Mouse (Mus musculus) C2C12 (cell line): Measurements from ENCODE around the gene Adamts16. TPM values are rescaled to one million over a fixed set of nuclear protein-coding genes. Genes with fewer than 3 reads are reported as not detected.
"Not testable (repeated sequence)": the region's sequence is repeated elsewhere in the genome, so short reads cannot be mapped to it uniquely, and the experiment has no call there.

Experiments used
- H3K27me3 ChIP-seq: one replicate; pipeline ENCODE4 v1.6.1; 2011; ENCODE audit not compliant: control insufficient read depth, insufficient read depth, insufficient read length
- H3K36me3 ChIP-seq: one replicate; pipeline ENCODE4 v1.6.1; 2011; ENCODE audit not compliant: control insufficient read depth, insufficient read depth
- H3K4me3 ChIP-seq: one replicate; pipeline ENCODE4 v1.5.1; 2011; ENCODE audit warnings: mild to moderate bottlenecking, control low read depth; ENCODE audit not compliant: poor library complexity, insufficient read depth, severe bottlenecking
- H3K79me2 ChIP-seq: one replicate; pipeline ENCODE4 v1.6.1; 2011; ENCODE audit not compliant: control insufficient read depth, insufficient read depth
- H3K79me3 ChIP-seq: one replicate; pipeline ENCODE4 v1.6.1; 2011; ENCODE audit warnings: low read depth, control low read depth
- H3ac ChIP-seq: one replicate; pipeline ENCODE3; 2011; ENCODE audit warnings: low read depth; ENCODE audit not compliant: control insufficient read depth, insufficient read length
- CEBPB ChIP-seq: IDR thresholded peaks from one replicate; pipeline ENCODE4 v1.6.1; 2011; ENCODE audit warnings: low read depth, mild to moderate bottlenecking, control low read depth, moderate library complexity
- CTCF ChIP-seq: IDR thresholded peaks from one replicate; pipeline ENCODE4 v1.5.1; 2011; ENCODE audit not compliant: control insufficient read depth, insufficient read depth, insufficient read length
- FOSL1 ChIP-seq: IDR thresholded peaks from one replicate; pipeline ENCODE4 v1.8.0; 2011; ENCODE audit warnings: mild to moderate bottlenecking, low read length; ENCODE audit not compliant: poor library complexity, insufficient read depth, severe bottlenecking
- MAX ChIP-seq: IDR thresholded peaks from one replicate; pipeline ENCODE4 v1.6.1; 2011; ENCODE audit warnings: mild to moderate bottlenecking, control low read depth
- MYOD1 ChIP-seq: IDR thresholded peaks from one replicate; pipeline ENCODE4 v1.6.1; 2011; ENCODE audit warnings: low read depth; ENCODE audit not compliant: control insufficient read depth, insufficient read length
- MYOG ChIP-seq: IDR thresholded peaks from one replicate; pipeline ENCODE4 v1.6.1; 2011; ENCODE audit not compliant: control insufficient read depth, insufficient read length; ENCODE audit errors: extremely low read depth
- USF1 ChIP-seq: IDR thresholded peaks from one replicate; pipeline ENCODE4 v1.6.1; 2011; ENCODE audit warnings: low read depth, mild to moderate bottlenecking, control low read depth, moderate library complexity
- long read RNA-seq, 2 experiments: library from polyadenylated mRNA; unstranded; transcript quantifications; one replicate each; pipeline ENCODE4 v2.0.0; 2019 to 2020
- polyA plus RNA-seq: library from polyadenylated mRNA; unstranded; fragments of >200 nt; fragmentation: generic; extraction: Trizol; gene quantifications from one replicate; pipeline ENCODE4 v1.2.1, GENCODE M21; 2012; ENCODE audit warnings: missing spikeins

Gene Adamts16
- not detected for polyA plus RNA-seq
- long read RNA-seq, experiment 1, partial matches to known transcripts, result 0 of 1 reads
- long read RNA-seq, experiment 1, other reads (novel, unspliced or antisense), result 1 of 1 reads
- long read RNA-seq, experiment 2, result 0 reads

- Histone ChIP-seq H3K4me3 (no peak within 1 kb of the TSS), H3K79me3 (no peaks in the 10 kb centered on the region), H3K36me3 (no peaks in the 10 kb centered on the region), H3K27me3 (peaks cover 36% of the 10 kb centered on the region), H3ac (no peak within 1 kb of the TSS), H3K79me2 (no peaks in the 10 kb centered on the region)
- no peak for TF ChIP-seq CEBPB
These were observed at the start of gene Adamts16 for GRCm38 (mm10) chr13:70841421-70841904. Gene Adamts16, minus strand, starts transcription at chr13:70841811.

DNA sequence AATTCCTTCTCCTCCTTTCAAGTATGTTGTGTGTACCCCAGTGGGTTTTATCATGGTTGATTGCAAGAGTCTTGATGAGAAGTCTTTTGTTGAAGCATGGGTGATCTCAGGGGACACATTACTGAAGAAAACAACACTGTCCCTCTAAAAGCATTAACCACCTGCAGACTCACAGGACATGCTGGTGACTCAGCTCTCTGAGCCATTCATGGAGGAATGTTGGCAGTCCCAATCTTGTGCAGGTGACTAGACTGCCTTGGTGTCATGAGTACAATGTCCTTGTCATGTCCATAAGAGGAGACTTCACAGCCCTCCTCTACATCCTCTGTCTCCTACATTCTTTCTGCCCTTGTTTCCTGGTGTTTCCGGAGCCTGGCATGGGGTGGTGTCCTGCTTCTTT, 45.5 kb upstream of the Adamts16 start:
- no peaks in the 10 kb centered on the region for H3K79me3 ChIP-seq
- no peaks in the 10 kb centered on the region for H3K36me3 ChIP-seq
- H3K27me3 ChIP-seq, result peaks cover 11% of the 10 kb centered on the region
- H3ac ChIP-seq, result no peak overlapping the region
- no peaks in the 10 kb centered on the region for H3K79me2 ChIP-seq
- no peak for TF ChIP-seq CEBPB
- TF ChIP-seq CTCF, result no peak
- no peak for TF ChIP-seq MAX
- H3K4me3 ChIP-seq, result no peak overlapping the region

DNA sequence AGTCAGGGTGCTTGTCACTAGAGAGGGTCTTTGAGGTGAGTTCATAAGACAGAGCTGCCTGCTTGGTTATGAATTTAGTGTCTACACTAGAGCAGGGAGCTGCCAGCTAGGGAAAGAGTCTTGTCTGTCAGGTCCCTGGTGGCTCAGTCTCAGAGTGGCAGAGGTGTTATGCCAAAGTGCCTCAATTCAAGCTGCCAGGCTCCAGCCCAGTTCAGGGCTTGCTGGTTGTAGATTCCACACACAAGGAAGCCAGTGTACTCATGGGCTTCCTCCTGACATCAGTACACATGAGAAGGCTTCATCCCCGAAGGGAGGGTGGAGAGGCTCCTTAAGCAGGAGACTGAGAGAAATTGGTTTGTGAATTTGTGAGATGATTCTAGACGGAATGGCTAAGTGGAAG, 43.4 kb upstream of the Adamts16 start:
- no peaks in the 10 kb centered on the region for H3K79me3 ChIP-seq
- no peaks in the 10 kb centered on the region for H3K36me3 ChIP-seq
- TF ChIP-seq CEBPB (no peak), CTCF (no peak), MYOG (no peak), USF1 (no peak), MAX (no peak)
- no peaks in the 10 kb centered on the region for H3K79me2 ChIP-seq
- H3K27me3 ChIP-seq, result peaks cover 25% of the 10 kb centered on the region
- no peak overlapping the region for H3ac ChIP-seq
- H3K4me3 ChIP-seq, result no peak overlapping the region

- TF ChIP-seq CEBPB (no peak), CTCF (no peak), MYOG (no peak), MAX (no peak), MYOD1 (no peak), FOSL1 (no peak), USF1 (no peak)
- no peak overlapping the region for H3K4me3 ChIP-seq
These were observed 42.6 kb upstream of the Adamts16 start for GRCm38 (mm10) chr13:70883891-70884890.

GRCm38 (mm10) chr13:70879971-70880370, 38.4 kb upstream of the Adamts16 start:
- H3K79me3 ChIP-seq, H3ac ChIP-seq, H3K4me3 ChIP-seq, H3K79me2 ChIP-seq, H3K36me3 ChIP-seq: not testable (repeated sequence)
- H3K27me3 ChIP-seq, result peaks cover 27% of the 10 kb centered on the region

More at GRCm38 (mm10) chr13:70883891-70884890, 42.6 kb upstream of the Adamts16 start:
- no peaks in the 10 kb centered on the region for H3K79me3 ChIP-seq
- H3ac ChIP-seq, result no peak overlapping the region
- peaks cover 27% of the 10 kb centered on the region for H3K27me3 ChIP-seq
- H3K36me3 ChIP-seq, result no peaks in the 10 kb centered on the region
- H3K79me2 ChIP-seq, result no peaks in the 10 kb centered on the region

- peaks cover 21% of the 10 kb centered on the region for H3K27me3 ChIP-seq
These were observed 35.9 kb upstream of the Adamts16 start for GRCm38 (mm10) chr13:70877550-70877913.

More at GRCm38 (mm10) chr13:70877550-70877913, 35.9 kb upstream of the Adamts16 start:
- TF ChIP-seq USF1 (no peak), MYOD1 (no peak), MAX (no peak), CTCF (no peak), CEBPB (no peak), FOSL1 (no peak), MYOG (no peak)
- Histone ChIP-seq H3K79me3 (no peaks in the 10 kb centered on the region), H3K36me3 (no peaks in the 10 kb centered on the region), H3ac (no peak overlapping the region), H3K4me3 (no peak overlapping the region), H3K79me2 (no peaks in the 10 kb centered on the region)
